Mouse (Mus musculus): Measurements from ENCODE around the gene F9.
A peak's percentile ranks its signal among the peaks of the same experiment; 100 is the strongest.
"Not testable (repeated sequence)": the region's sequence is repeated elsewhere in the genome, so short reads cannot be mapped to it uniquely, and the experiment has no call there.

Gene F9

DNA sequence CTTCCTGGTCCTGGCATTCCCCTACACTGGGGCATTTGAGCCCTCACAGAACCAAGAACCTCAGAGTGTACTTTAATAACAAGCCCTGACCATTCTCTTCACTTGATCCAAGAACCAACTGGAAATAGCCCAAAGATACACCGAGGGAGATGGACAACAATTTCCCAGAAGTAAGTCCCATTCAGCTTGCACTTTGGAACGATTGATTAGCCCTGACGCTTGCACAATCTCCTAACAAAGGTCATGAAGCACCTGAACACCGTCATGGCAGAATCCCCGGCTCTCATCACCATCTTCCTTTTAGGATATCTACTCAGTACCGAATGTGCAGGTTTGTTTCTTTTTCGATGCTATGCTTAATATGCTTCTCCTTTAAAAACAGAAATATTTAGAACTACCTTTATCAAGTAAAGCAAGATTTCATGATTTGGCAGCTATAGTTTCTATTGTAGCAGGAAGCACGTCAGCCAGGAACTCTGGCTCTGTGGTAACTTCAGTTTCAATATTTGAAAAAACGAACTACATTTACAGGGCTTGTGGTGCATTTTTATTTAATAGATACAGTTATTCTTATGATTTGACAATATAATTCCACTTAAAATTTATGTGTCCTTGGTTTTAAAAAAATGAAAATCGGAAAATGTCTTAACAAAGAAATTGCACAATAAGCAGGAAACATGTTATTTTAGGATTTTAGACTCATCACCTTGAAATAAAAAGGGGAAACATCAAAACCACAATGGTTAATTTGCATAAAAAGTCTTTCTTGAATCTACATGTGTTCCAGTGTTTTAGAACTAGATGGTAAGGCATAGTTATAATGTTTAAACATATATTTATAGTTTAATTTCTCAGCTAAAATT lies at the start of gene F9:
Gene F9, plus strand, starts transcription at position 244 of the 863 bp plus-strand sequence.
- DNase-seq: no peak

DNA sequence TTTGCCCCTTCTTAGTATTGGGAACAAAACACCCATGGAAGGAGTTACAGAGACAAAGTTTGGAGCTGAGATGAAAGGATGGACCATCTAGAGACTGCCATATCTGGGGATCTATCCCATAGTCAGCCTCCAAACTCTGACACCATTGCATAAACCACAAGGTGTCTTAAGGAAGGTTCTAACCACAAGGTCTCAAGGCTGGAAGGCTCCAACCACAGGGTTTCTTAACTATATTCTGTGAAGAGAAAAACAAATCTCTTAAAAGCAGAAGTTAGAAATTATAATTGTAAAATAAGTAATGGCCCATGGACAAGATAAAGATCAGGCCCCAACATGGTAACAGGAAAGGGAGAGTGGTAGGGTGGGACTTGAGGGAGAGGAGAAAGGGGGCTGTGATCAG lies 29.5 kb upstream of the F9 start:
- DNase-seq: not testable (repeated sequence)

DNA sequence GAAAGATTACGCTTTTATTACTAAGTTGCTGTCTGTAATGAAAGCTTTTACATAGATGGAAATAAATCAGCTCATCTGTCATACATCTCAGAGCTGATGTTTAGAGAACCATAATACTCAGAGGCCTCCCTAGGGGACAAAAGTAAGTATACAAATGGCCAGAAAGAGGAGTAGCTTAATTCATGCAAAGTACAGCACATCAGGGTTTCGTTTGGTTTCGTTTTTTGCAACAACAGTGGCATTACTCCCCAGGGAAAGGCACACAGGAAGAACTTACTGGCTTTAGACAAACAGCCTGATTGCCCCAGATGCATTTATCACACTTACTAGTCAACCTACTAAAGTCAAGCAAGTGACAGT lies 800 bp downstream of the F9 start:
- DNase-seq: no peak

DNA sequence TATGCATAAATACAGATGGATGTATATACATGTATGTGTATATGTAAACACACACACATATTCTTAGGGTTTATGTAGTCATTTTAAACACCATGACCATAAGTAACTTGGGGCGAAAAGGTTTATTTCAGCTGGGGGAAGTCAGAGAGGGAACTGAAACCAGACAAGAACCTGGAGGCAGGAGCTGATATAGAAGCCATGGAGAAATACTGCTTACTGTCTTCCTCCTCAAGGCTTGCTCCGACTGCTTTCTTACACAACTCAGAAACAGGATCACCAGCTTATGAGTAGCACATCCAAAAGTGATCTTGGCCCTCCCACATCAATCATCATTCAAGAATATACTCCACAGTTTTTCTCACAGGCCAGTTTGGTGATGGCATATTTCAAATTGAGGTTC lies 2.2 kb downstream of the F9 start:
- no peak for DNase-seq

DNA sequence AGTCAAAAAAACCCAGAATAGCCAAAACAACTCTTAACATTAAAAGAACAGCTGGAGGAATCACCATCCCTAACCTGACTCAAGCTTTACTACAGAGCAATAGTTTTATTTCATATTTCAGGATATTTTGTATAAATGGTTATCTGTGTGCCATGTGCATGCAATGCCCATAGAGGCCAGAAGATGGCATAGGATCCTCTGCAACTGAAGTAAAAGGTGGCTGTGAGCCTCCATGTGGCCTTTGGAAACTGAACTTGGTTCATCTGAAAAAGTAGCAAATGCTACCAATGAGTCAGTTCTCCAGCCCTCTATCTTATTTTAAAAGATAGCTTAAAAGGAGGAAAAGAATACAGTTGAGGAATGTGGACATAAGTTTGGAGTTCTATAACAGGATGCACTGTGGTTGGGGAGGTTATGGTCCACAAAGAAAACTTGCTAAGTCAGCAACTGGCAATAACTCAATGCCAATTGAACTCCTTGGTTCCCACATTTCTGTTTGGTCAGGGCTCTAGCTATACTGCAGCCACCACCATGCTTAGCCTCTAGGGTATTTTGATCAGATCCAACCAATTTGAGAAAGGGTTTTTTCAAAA lies 13.9 kb downstream of the F9 start:
- DNase-seq: peak; percentile 26

DNA sequence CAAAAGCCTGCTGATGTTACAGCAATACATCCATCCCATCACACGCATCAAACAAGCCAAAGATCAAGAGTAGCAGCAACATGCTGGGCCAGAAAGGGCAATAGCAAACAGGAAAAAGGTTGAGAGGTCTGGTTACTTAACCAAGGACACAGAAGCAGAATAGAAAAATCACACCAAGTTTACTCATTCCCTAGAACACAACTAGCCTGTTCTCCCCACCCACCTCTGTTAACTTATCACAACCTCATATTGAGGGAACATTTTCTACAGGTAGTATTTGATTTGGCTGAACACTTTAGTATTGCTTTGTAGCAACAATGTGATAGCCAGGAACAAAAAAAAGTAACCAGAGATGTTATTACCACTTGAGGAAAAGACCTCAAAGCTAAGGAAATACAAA lies 15.3 kb downstream of the F9 start:
- no peak for DNase-seq

DNA sequence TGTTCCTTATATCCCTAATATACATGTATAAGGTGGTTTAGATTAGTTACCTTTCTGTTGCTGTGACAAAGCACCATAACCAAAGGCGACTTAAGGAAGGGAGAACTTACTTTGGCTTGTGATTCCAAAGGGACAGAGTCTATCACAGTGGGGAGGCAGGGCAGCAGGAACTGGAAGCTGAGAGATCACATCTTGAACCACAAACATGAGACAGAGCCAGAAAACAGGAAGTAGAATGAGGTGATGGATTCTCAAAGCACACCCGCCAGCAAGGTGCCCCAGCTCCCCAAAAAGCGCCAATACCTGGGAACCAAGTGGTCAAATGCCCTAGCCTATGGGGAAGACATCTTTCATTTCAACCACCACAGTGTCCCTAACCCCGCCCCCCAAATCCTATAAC lies 21.7 kb downstream of the F9 start:
- DNase-seq: no peak

DNA sequence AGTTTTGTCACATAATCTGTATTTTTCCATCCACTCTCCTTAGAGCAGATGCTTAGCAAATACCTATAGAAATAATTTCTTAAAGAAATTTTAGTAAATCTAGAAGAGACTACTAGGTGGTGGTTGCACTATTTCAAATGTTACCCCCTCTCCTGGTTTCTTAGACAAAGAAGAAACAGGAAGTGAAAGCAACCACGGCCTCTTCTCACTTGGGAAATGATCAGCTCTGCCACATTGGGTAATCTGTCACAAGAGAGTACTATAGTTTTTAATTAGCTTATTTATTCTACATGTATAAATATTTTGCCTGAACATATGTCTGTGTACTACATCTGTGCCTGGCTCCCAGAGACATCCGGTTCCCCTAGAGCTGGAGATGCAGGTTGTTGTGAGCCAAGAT lies 22.3 kb downstream of the F9 start:
- DNase-seq: no peak

DNA sequence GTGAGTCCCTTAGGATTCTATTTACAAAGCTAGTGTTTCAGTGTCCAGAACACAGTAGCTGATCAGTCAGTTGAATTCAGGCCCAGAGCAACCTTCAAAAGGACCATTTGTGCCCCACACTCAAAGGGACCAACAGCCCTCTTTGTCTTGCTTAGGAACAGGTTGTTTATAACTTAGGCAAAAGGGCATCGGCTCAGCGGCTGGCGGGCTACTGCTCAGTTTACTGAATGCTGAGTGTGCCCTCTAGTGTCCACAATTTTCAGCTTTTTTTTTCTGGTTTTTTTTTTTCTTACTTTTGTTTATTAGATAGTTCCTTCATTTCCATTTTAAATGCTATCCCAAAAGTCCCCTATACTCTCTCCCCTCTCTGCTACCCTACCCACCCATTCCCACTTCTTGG lies 27.4 kb downstream of the F9 start:
- peak; percentile 6 for DNase-seq

DNA sequence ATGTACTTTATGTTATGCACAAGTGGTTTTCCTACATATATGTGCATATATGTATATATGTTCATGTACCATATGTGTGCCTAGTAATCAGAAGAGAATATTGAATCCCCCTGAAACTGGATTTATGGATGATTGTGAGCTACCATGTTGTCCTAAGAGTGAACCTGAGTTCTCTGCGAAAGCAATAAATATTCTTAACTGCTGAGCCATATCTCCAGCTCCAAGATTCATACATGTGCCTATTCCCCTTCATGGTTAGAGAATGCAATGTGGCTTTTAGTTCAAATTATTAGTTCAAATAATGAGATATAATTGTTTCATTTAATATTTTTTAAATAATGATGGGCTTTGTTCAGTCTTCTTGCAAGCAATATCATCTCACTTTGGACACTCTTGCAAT lies 55.5 kb downstream of the F9 start:
- no peak for DNase-seq

DNA sequence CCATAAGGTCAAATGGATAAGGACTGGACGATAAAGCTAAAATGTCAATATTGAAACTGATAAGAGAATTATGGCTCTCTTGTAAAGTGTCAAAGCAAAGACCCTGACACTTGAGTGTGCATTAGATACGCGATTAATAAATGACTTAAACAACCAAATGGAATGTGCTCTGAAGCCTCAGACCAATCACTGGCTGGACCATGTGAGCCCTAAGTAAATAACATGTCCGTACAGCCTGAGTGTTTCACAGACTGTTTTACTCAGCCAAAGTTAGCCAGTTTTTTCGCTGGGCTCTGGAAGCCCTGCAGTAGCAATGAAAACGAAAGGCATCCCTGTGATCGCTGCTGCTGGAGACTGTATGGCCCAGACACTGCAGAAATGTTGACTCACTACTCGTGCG lies 55.9 kb downstream of the F9 start:
- no peak for DNase-seq

DNA sequence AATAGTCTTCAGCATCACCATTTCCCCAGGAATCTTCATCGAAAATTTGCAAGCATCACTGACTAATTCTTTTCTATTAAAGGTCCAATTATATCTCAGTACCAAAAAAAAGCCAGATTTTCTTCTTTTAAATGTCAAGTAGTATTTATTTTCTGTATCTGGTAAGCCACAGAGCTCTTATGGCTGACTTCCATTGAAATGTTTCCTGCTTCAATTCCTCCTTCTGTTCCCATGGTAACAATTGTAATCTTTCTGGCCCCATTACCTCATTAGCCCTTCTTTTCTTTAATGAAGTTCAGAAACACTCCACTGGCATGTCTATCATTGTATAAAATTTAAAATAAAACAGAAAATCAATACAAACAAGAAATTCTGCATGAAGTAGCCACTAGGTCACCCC lies 76.1 kb downstream of the F9 start:
- no peak for DNase-seq

All from kidney, postnatal 14 days (tissue).